Mouse (Mus musculus) erythroblast, embryonic 14.5 days (primary cell): Measurements from ENCODE around the gene Cd274.

Experiments used
- GATA1 ChIP-seq: IDR thresholded peaks from 2 replicates; pipeline ENCODE4 v1.6.1; 2012; ENCODE audit warnings: low read length, inconsistent platforms, mixed read lengths
- TAL1 ChIP-seq: IDR thresholded peaks from 3 replicates; pipeline ENCODE4 v1.6.1; 2012; ENCODE audit warnings: low read length, inconsistent platforms, mixed read lengths

DNA sequence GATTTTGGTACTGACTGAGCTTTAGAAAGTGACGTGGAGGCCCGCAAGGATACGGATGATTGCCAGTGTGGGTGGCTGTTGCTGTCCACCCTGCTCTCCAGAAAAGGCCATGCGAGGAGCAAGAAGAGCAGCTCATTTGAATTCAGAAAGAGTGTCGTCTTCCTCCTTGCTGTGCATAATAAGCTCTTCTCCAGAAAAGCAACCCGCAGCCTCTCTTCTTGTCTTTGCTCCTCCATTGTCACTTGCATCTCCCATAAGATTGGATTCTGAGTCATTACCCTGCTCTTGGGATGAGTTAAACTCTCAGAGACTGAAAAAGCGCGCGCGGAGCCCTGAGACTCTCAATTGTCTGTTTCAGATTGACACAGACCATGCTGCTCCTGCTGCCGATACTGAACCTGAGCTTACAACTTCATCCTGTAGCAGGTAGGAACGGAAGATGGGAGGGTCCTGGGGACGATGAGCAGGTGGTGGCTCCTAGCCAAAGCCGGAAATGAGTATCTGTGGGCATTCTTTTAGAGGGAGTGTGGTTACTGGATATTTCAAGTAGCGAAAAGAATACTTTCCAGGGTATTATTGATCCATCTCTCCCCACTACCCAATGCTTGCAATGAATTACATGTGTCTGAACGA lies 54.9 kb downstream of the Cd274 start:
- TF ChIP-seq TAL1 = no peak
- TF ChIP-seq GATA1 = no peak
